Mouse (Mus musculus): ENCODE data around the gene Ltbp3.

Ltbp3 gene

GRCm38 (mm10) chr19:5724549-5724941 is 16.2 kb upstream of the Ltbp3 start:
- no peak for DNase-seq (ENCODE audit: low spot score)

- no peak for DNase-seq (ENCODE audit: low spot score)
Measured at GRCm38 (mm10) chr19:5725029-5725707, 15.5 kb upstream of the Ltbp3 start.

- no peak for DNase-seq (ENCODE audit: low spot score)
Measured at GRCm38 (mm10) chr19:5725767-5726515, 14.8 kb upstream of the Ltbp3 start, which contains the start of gene Ehbp1l1. Gene Ehbp1l1, minus strand, starts transcription at chr19:5726317.

- no peak for DNase-seq (ENCODE audit: low spot score)
Measured at GRCm38 (mm10) chr19:5726961-5727578, 13.6 kb upstream of the Ltbp3 start.

- DNase-seq (ENCODE audit: low spot score): peak; percentile 87
Measured at GRCm38 (mm10) chr19:5727701-5728100, 13.0 kb upstream of the Ltbp3 start.

GRCm38 (mm10) chr19:5728631-5729443 is 11.9 kb upstream of the Ltbp3 start:
- DNase-seq (ENCODE audit: low spot score): no peak

- peak; percentile 83 for DNase-seq (ENCODE audit: low spot score)
Measured at GRCm38 (mm10) chr19:5729444-5729815, 11.3 kb upstream of the Ltbp3 start, which contains the start of gene Fam89b. Gene Fam89b, minus strand, starts transcription at chr19:5729653.

GRCm38 (mm10) chr19:5730314-5731186 is 10.2 kb upstream of the Ltbp3 start:
- no peak for DNase-seq (ENCODE audit: low spot score)

GRCm38 (mm10) chr19:5731264-5731978 is 9.3 kb upstream of the Ltbp3 start:
- peak; percentile 86 for DNase-seq (ENCODE audit: low spot score)

GRCm38 (mm10) chr19:5734325-5734724 is 6.4 kb upstream of the Ltbp3 start:
- no peak for DNase-seq (ENCODE audit: low spot score)

- DNase-seq (ENCODE audit: low spot score): no peak
Measured at GRCm38 (mm10) chr19:5739446-5739845, 1.3 kb upstream of the Ltbp3 start.

- peak; percentile 87 for DNase-seq (ENCODE audit: low spot score)
Measured at GRCm38 (mm10) chr19:5741641-5742240, 1.0 kb downstream of the Ltbp3 start.

GRCm38 (mm10) chr19:5742241-5742641 is 1.5 kb downstream of the Ltbp3 start:
- no peak for DNase-seq (ENCODE audit: low spot score)

- DNase-seq (ENCODE audit: low spot score): no peak
Measured at GRCm38 (mm10) chr19:5743576-5743975, 2.9 kb downstream of the Ltbp3 start.

- DNase-seq (ENCODE audit: low spot score): no peak
Measured at GRCm38 (mm10) chr19:5745756-5746710, 5.3 kb downstream of the Ltbp3 start.

- DNase-seq (ENCODE audit: low spot score): no peak
Measured at GRCm38 (mm10) chr19:5746907-5747363, 6.2 kb downstream of the Ltbp3 start.

- no peak for DNase-seq (ENCODE audit: low spot score)
Measured at GRCm38 (mm10) chr19:5749476-5749875, 8.8 kb downstream of the Ltbp3 start.

GRCm38 (mm10) chr19:5750951-5751350 is 10.2 kb downstream of the Ltbp3 start:
- DNase-seq (ENCODE audit: low spot score): no peak

GRCm38 (mm10) chr19:5751742-5752141 is 11.0 kb downstream of the Ltbp3 start:
- DNase-seq (ENCODE audit: low spot score): no peak
